Mouse (Mus musculus): ENCODE measurements around the gene Sphk1.

- TF ChIP-seq CTCF (IDR thresholded peaks at IDR 0.05; ENCODE audit: control insufficient read depth, insufficient read depth, insufficient read length) (peak; percentile 1), CEBPB (IDR thresholded peaks at IDR 0.05; ENCODE audit: low read depth) (no peak), USF1 (IDR thresholded peaks at IDR 0.05; ENCODE audit: low read depth) (no peak), MAX (IDR thresholded peaks at IDR 0.05) (no peak), MYOD1 (IDR thresholded peaks at IDR 0.05; ENCODE audit: control insufficient read depth, insufficient read length, low read depth) (no peak), MYOG (IDR thresholded peaks at IDR 0.05; ENCODE audit: control insufficient read depth, extremely low read depth, insufficient read length) (no peak)
Measured at GRCm38 (mm10) chr11:116489771-116490231, 40.9 kb upstream of the Sphk1 start.

Measured in C2C12 (cell line).